Mouse (Mus musculus): ENCODE results near the gene Plcb3.

DNA sequence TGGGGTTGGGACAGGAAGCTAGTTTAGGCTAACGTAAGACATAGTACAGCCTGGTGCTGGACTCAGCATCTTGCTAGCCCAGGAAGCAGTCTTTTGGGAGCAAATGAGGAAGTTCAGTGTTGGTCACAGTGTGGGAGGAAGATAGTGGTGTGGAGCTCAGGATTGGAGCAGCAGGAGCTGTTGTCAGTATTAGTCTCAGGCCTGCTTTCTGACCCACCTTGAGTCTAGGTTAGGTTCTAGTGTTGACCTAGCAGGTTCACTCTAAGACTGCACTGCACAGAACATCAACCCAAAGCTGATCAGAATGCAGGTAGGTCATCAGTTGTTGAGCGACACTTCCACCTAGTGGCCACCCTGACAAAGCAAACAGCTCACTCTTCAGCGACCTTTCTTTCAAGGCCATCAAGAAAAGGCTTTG is 44.0 kb upstream of the Plcb3 start:
- peak; percentile 79; the same call in 1 of the 2 replicates for TF ChIP-seq CTCF (IDR thresholded peaks at IDR 0.05; ENCODE audit: extremely low read depth, insufficient read depth, insufficient read length, insufficient replicate concordance)
- no peak for TF ChIP-seq POLR2A (IDR thresholded peaks at IDR 0.05; ENCODE audit: low read depth, low read length)

Measured in spleen, adult 2 months (tissue).